Mouse (Mus musculus) forebrain, embryonic 15.5 days (tissue): Measurements from ENCODE around the gene Smyd3. TPM values are rescaled to one million over a fixed set of nuclear protein-coding genes. Genes with fewer than 3 reads are reported as not detected.

Source experiments
- ATAC-seq: fragments of 200-750 bp; cut with Nextera tagmentation; replicated peaks from 2 replicates; pipeline ENCODE4 v1.8.0; 2017; ENCODE audit warnings: mild to moderate bottlenecking, moderate TSS enrichment, moderate library complexity
- H3K27ac ChIP-seq: fragments of 300-500 bp; sonication (generic); replicated peaks from 2 replicates; pipeline ENCODE4 v1.5.1; 2015; ENCODE audit warnings: mild to moderate bottlenecking, inconsistent platforms
- H3K27me3 ChIP-seq: fragments of 300-500 bp; sonication (generic); 2 replicates; pipeline ENCODE4 v1.6.1; 2015; ENCODE audit warnings: inconsistent platforms
- H3K36me3 ChIP-seq: fragments of 300-500 bp; sonication (generic); 2 replicates; pipeline ENCODE4 v1.6.1; 2015; ENCODE audit warnings: mild to moderate bottlenecking, inconsistent platforms
- H3K4me1 ChIP-seq: fragments of 300-500 bp; sonication (generic); 2 replicates; pipeline ENCODE4 v1.6.1; 2015; ENCODE audit warnings: inconsistent platforms
- H3K4me2 ChIP-seq: fragments of 300-500 bp; sonication (generic); replicated peaks from 2 replicates; pipeline ENCODE4 v1.6.1; 2015; ENCODE audit warnings: mild to moderate bottlenecking, inconsistent platforms
- H3K4me3 ChIP-seq: fragments of 300-500 bp; sonication (generic); 2 replicates; pipeline ENCODE4 v1.5.1; 2015; ENCODE audit warnings: mild to moderate bottlenecking, inconsistent platforms
- H3K9ac ChIP-seq: fragments of 300-500 bp; sonication (generic); replicated peaks from 2 replicates; pipeline ENCODE4 v1.6.1; 2015; ENCODE audit warnings: mild to moderate bottlenecking, inconsistent platforms
- H3K9me3 ChIP-seq: fragments of 300-500 bp; sonication (generic); 2 replicates; pipeline ENCODE4 v1.6.1; 2016; ENCODE audit warnings: inconsistent platforms
- WGBS: fragments of 180-500 bp; shearing (Covaris S2); methylation state at CpG from one replicate; pipeline ENCODE4 v1.1.7; 2015; ENCODE audit warnings: mixed read lengths; 5-methylcytosine and 5-hydroxymethylcytosine counted together
- polyA plus RNA-seq: library from polyadenylated mRNA; unstranded; fragments of >200 nt; fragmentation: Nextera tagmentation; extraction: Ambion mirVana; gene quantifications from 2 replicates; pipeline ENCODE4 v1.2.1, GENCODE M21; 2015

Smyd3 gene
- polyA plus RNA-seq, 1 experiment from 2014 or later = 25.8 TPM

DNA sequence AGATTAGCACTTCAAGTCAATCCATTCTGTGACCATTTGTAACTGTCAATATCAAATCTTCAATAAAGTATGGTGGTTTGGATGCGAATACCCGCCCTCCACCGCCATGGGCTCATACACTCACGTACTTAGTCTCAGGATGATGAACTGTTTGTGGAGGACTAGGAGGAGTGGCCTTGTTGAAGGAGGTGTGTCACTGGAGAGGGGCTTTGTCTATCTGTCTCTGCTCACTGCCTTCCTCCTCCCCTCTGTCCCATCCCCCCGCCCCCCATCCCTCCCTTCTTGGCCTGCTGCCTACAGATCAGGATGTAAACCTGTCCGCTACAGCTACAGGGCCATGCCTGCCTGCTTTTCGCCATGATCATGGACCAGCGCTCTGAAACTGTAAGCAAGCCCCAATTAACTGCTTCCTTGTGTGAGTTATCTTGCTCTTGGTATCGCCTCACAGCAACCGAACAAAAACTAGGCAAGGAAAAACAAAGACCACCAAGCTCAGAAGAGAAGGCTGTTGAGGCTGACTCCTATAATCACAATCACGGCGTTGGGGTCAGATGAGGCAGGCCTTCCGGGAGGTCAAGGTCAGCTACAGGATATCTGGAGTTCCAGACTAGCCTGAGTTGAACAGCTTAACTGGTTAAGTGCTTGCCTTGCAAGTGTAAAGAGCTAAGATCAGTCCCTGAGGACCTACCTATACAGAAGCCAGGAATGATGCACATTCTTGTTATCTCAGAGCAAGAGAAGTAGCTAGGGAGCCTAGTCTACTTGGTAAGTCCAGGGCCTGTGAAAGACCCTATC is 7.1 kb downstream of the Smyd3 start:
- no peaks in the 10 kb centered on the region for H3K9me3 ChIP-seq
- H3K4me3 ChIP-seq = no peak overlapping the region
- no peaks in the 10 kb centered on the region for H3K36me3 ChIP-seq
- H3K9ac ChIP-seq = no peak overlapping the region
- peaks cover 8% of the 10 kb centered on the region for H3K4me1 ChIP-seq
- WGBS = 76% methylated on average over 13 of the region's 13 CpGs
- no peaks in the 10 kb centered on the region for H3K27me3 ChIP-seq
- ATAC-seq = no peak
- H3K27ac ChIP-seq = no peak overlapping the region
- no peak overlapping the region for H3K4me2 ChIP-seq

DNA sequence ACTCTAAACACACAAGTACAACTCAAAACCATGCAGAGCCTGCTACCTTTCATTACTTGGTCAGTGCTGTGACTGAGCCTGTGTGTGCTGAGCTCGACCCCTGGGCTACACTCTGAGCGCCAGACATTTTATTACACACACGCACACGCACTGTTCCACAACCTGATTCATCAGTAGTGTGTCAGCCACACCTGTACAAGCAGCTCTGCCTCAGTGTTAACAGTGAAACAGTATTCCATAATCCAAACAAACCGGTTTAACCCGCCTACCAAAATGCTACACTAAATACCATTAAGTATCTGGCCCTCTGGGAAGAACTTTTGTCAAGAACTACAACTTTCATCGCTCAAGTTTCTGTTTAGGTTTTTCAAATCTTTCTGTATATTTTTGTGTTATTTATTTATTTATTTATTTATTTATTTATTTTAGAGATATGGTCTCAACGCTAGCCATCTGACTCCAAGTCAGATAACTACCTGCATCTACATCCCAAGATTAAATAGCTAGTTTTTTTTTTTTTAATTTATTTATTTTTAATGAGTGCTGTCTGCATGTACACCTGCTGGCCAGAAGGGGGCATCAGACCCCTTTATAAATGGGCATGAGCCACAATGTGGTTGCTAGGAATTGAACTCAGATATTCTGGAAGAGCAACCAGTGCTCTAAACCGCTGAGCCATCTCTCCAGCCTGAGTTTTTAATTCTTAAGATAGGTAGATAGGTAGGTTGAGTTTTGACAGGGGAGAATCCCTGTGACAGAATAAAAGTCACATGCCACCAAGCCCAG is 11.1 kb downstream of the Smyd3 start:
- H3K9me3 ChIP-seq = no peaks in the 10 kb centered on the region
- WGBS = 68% methylated on average over 9 of the region's 9 CpGs

DNA sequence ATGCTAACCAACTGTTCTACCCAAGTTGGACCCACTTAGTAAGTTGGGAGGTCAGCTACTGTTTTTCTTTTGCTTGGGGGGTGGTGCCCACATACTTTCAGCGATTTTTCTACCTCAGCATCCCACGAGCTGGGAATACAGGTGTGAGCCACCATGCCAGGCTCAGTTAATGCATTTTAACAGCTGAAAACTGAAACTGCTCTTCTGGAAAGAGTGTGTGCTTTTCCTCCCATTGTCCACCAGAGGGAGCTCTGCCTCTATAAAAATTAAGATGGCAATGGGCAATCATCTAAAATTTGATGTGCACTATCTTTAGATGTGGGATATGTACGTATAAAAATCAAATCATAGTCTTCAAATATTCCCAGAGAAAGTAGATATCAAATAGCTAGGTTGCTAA is 15.3 kb downstream of the Smyd3 start:
- 21% methylated on average over 3 of the region's 3 CpGs for WGBS
- Histone ChIP-seq H3K27ac (no peak overlapping the region), H3K9me3 (no peaks in the 10 kb centered on the region), H3K4me3 (no peak overlapping the region), H3K27me3 (no peaks in the 10 kb centered on the region), H3K4me2 (no peak overlapping the region), H3K4me1 (no peaks in the 10 kb centered on the region), H3K36me3 (no peaks in the 10 kb centered on the region), H3K9ac (no peak overlapping the region)
- no peak for ATAC-seq

More for the DNA sequence above, 11.1 kb downstream of the Smyd3 start:
- no peak for ATAC-seq
- H3K4me3 ChIP-seq = no peak overlapping the region
- H3K4me2 ChIP-seq = no peak overlapping the region
- no peak overlapping the region for H3K27ac ChIP-seq
- H3K4me1 ChIP-seq = peaks cover 7% of the 10 kb centered on the region
- H3K27me3 ChIP-seq = no peaks in the 10 kb centered on the region
- no peaks in the 10 kb centered on the region for H3K36me3 ChIP-seq
- H3K9ac ChIP-seq = no peak overlapping the region

DNA sequence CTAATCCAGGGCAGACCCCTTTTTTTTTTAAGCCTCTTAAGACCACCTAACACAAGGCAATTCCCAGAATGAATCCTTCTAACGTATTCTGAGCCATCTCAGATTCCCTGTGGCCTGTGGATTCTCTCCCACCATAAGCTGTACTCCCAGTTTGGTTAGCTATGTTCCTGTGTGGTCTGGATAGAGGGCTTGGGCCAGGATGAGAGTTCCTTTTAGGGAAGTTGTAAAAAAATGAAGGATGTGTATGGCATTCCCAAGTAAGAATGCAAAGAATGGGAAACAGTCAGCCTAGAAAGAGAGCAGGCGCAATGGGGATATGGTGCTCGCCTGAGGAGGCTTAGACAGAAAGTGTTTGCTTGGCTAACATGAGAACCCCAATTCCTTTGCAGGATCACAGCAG is 18.6 kb downstream of the Smyd3 start:
- 86% methylated on average over 3 of the region's 3 CpGs for WGBS

DNA sequence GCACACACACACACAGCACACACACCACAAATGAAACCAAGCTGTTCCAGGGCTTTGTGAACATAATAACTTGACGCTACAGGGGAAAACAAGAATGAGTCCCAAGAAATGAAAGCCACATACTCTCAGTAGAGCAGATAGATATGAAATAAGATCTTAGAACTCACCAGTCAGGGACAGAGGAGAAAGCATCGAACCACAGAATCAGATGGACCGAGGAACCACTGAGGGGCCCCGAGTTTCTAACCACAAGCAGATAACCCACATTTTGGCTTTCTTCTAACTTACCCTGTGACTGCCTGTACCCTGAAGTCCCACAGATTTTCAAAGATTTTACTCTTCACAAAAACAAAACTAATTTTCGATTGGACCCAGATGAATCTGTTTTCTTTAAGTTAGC is 24.9 kb downstream of the Smyd3 start:
- WGBS = 91% methylated on average over 5 of the region's 5 CpGs
- Histone ChIP-seq H3K27ac (no peak overlapping the region), H3K9me3 (no peaks in the 10 kb centered on the region), H3K9ac (no peak overlapping the region), H3K36me3 (no peaks in the 10 kb centered on the region), H3K4me2 (no peak overlapping the region), H3K4me3 (no peak overlapping the region), H3K27me3 (no peaks in the 10 kb centered on the region), H3K4me1 (no peaks in the 10 kb centered on the region)
- no peak for ATAC-seq

More for the DNA sequence above, 18.6 kb downstream of the Smyd3 start:
- no peaks in the 10 kb centered on the region for H3K27me3 ChIP-seq
- no peak overlapping the region for H3K4me3 ChIP-seq
- no peaks in the 10 kb centered on the region for H3K36me3 ChIP-seq
- H3K4me2 ChIP-seq = no peak overlapping the region
- no peaks in the 10 kb centered on the region for H3K4me1 ChIP-seq
- ATAC-seq = no peak
- H3K9me3 ChIP-seq = no peaks in the 10 kb centered on the region
- no peak overlapping the region for H3K27ac ChIP-seq
- H3K9ac ChIP-seq = no peak overlapping the region

DNA sequence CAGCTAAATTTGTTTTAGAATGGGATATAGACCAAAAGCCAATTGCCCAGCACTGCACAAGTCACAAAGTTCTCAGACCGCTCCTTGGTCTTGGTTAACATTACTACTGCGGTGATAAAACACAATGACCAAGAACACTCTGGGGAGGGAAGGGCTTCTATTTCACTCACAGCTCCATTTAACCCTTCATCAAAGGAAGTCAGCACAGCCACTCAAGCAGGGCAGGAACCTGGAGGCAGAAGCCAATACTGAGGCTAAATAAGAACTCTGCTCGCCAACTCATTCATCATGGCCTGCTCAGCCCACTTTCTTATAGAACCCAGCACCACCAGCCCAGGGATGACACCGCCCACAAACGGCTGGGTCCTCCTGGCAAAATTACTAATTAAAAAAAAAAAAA is 29.3 kb downstream of the Smyd3 start:
- no peaks in the 10 kb centered on the region for H3K36me3 ChIP-seq
- H3K4me3 ChIP-seq = no peak overlapping the region
- no peak for ATAC-seq
- 96% methylated on average over 5 of the region's 5 CpGs for WGBS
- no peaks in the 10 kb centered on the region for H3K9me3 ChIP-seq
- no peaks in the 10 kb centered on the region for H3K27me3 ChIP-seq
- no peak overlapping the region for H3K27ac ChIP-seq
- H3K9ac ChIP-seq = no peak overlapping the region
- no peak overlapping the region for H3K4me2 ChIP-seq
- H3K4me1 ChIP-seq = no peaks in the 10 kb centered on the region

DNA sequence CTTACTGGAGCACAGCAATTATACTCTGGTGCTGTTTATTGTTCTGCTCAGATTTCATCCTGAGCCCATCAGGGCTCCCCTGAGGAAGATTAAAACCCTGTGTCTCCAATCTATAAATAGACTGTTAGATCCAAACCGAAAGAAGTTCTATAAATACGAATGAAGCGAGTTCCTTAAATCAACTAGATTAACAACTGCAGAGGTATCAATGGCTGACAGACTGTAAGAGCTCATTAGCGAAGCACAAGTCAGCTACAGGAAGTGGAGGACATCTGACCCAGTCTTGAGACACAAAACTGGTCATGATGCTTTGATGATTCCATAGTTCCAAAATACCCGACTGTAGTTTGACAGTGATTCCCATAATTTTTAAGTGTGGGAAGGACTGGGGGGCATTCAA is 29.9 kb downstream of the Smyd3 start:
- Histone ChIP-seq H3K9ac (no peak overlapping the region), H3K36me3 (no peaks in the 10 kb centered on the region), H3K4me3 (no peak overlapping the region), H3K27ac (no peak overlapping the region), H3K27me3 (no peaks in the 10 kb centered on the region), H3K9me3 (no peaks in the 10 kb centered on the region), H3K4me2 (no peak overlapping the region), H3K4me1 (no peaks in the 10 kb centered on the region)
- no peak for ATAC-seq
- WGBS = 79% methylated on average over 5 of the region's 5 CpGs

DNA sequence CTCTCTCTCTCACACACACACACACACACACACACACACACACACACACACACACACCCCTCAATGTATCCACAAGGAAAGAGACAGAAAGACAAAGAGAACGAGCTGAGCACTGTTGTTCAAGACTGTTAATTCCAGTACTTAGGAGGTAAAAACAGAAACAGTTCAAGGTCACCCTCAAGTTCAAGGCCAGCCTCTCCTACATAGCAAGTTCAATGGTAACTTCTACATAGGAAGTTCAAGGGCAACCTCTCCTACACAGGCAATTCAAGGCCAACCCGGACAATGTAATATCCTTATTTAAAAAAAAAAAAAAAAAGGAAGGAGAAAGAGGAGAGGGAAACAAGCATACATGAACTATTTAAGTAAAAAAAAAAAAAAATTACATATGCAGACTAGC is 30.6 kb downstream of the Smyd3 start:
- H3K4me2 ChIP-seq = no peak overlapping the region
- H3K27me3 ChIP-seq = no peaks in the 10 kb centered on the region
- H3K4me1 ChIP-seq = no peaks in the 10 kb centered on the region
- H3K9me3 ChIP-seq = no peaks in the 10 kb centered on the region
- no peak overlapping the region for H3K27ac ChIP-seq
- no peak overlapping the region for H3K4me3 ChIP-seq
- ATAC-seq = no peak
- WGBS = 71% methylated on average over 2 of the region's 2 CpGs
- H3K36me3 ChIP-seq = no peaks in the 10 kb centered on the region
- H3K9ac ChIP-seq = no peak overlapping the region

DNA sequence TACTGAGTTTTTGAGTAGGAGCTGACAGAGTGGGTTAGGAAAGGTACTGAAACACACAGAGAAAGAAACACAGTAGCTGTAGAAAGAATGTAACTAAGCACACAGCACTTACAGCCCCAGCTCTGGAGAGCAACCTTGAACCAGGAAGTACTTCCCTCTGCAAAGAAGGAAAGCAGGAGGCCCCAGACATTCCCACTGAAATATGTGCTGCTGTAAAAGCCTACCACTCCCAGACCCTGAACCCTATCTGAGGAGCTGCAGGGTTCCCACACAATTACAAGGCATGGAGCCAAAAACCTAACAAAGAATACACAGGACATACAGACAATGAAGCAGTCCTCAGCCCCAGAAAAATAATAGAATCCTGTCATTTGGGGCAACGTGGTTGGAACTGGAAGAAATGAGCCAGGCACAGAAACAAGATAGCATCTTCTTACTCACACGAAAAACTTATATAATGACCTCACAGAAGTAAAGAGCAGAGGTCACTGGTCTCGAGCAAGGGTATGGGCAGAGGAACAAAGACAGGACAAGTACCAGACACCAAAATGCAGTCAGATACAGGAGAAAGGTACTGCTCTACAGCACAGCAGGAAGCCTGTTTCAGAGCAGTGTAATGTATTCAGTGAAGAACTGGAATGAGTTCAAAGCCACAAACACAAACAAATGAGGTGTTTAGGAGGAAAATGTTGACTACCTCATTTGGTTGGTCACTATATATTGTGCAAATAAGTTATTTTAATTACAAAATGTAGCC is 31.9 kb downstream of the Smyd3 start:
- Histone ChIP-seq H3K9ac (no peak overlapping the region), H3K4me1 (no peaks in the 10 kb centered on the region), H3K27ac (no peak overlapping the region), H3K36me3 (no peaks in the 10 kb centered on the region), H3K4me2 (no peak overlapping the region), H3K27me3 (no peaks in the 10 kb centered on the region), H3K4me3 (no peak overlapping the region), H3K9me3 (no peaks in the 10 kb centered on the region)
- ATAC-seq = no peak
- 20% methylated on average over 3 of the region's 3 CpGs for WGBS

DNA sequence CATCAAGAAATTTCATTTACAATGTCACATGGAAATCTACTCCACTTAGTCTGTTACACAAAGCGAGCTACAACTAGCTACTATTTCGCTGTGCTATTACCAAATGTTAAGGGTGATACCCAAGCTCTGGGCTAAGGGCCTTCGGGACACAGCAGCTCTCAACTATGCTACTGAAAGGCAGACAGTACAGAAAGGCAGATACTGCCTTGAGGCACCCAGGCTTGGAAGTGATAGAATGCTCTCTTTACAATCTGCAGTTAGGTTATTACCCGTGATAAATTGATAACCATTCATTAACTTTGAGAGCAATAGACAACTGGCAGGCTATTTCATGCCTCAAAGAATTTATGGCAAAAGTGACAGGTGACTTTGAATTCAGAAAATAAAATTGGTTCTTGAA is 37.0 kb downstream of the Smyd3 start:
- WGBS = 87% methylated on average over 4 of the region's 4 CpGs
- H3K9me3 ChIP-seq = no peaks in the 10 kb centered on the region
- H3K27me3 ChIP-seq = no peaks in the 10 kb centered on the region
- H3K4me1 ChIP-seq = no peaks in the 10 kb centered on the region
- no peak overlapping the region for H3K27ac ChIP-seq
- no peak for ATAC-seq
- no peak overlapping the region for H3K9ac ChIP-seq
- H3K4me3 ChIP-seq = no peak overlapping the region
- no peaks in the 10 kb centered on the region for H3K36me3 ChIP-seq
- H3K4me2 ChIP-seq = no peak overlapping the region

DNA sequence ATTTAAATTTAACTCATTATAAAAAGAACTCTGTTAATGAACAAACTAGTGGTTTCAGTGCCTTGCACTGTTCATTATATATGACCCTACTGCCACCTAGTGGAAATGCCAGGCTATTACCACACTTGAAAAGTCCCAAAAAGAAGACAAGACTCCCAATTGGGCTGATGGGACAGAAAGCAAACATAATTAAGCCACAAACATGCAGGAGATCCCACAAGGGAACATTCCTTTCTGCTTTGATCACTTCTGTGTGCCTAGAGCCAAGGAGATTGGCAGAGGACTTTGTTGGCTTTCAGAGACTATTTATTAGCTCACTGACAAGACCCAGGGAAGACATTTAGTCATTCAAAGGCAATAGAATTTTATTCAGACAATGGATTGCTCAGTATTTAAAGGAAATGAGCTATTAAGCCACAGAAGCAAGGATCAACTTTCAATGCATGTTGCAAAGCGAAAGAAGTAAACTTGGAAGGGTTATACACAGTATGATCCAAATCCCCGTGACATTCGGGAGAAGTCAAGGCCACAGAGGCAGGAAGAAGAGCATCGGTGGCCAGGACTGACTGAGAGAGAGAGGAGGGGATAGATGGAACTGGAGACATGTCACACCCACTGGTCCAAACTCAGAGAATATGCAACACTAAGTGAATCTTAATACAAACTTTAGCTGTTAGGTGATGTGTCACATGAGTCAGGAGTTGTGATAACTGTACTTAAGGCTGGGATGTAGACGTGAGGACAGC is 40.5 kb downstream of the Smyd3 start:
- Histone ChIP-seq H3K9me3 (peaks cover 3% of the 10 kb centered on the region; the same call in 1 of the 2 replicates), H3K27ac (no peak overlapping the region)

More for the DNA sequence above, 40.5 kb downstream of the Smyd3 start:
- Histone ChIP-seq H3K9ac (no peak overlapping the region), H3K27me3 (no peaks in the 10 kb centered on the region), H3K4me1 (no peaks in the 10 kb centered on the region), H3K4me2 (no peak overlapping the region), H3K4me3 (no peak overlapping the region), H3K36me3 (no peaks in the 10 kb centered on the region)
- ATAC-seq = peak; percentile 77
- 65% methylated on average over 5 of the region's 5 CpGs for WGBS
